Mouse (Mus musculus): ENCODE results near the gene Iah1.

The Iah1 gene

GRCm38 (mm10) chr12:21318143-21318895 is 2.1 kb downstream of the Iah1 start:
- no peak for DNase-seq (ENCODE audit: low spot score)

DNA sequence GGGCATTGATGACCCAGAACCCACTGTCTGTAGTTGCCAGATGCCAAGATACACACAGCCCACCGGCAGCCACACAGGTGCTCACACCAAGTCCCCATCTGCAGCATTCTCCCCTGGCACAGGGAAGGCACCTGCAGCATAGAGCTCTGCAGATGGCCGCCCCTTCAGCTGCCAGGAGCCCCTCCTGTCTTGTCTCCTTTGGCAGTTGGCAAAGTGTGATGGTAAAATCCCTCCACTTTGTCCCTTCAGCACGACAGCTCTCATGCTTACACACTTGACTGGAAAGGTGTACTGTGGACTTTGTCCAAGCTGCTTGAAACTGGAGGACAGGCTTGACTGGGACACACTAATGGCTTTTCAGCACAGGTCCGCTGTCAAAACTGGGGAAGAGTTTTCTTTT is 4.1 kb downstream of the Iah1 start:
- no peak for DNase-seq (ENCODE audit: low spot score)

DNA sequence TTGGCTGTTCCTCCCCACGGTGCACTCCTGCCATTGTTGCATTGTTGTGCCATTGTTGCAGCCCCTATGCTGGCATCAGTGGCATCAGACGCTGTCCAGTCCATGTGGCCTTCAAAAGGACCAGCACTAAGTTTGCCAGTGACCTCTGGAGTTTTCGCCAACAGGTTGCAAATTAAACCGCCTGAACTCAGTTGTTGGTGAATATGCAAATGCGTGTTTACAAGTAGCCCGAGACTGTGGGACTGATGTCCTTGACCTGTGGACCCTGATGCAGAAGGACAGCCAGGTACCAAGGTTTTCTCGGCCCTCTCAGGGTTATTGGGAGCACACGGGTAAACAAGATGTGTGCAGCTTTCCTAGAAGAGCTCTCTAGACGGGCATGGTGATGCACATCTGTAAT is 5.0 kb downstream of the Iah1 start:
- DNase-seq (ENCODE audit: low spot score) = no peak

DNA sequence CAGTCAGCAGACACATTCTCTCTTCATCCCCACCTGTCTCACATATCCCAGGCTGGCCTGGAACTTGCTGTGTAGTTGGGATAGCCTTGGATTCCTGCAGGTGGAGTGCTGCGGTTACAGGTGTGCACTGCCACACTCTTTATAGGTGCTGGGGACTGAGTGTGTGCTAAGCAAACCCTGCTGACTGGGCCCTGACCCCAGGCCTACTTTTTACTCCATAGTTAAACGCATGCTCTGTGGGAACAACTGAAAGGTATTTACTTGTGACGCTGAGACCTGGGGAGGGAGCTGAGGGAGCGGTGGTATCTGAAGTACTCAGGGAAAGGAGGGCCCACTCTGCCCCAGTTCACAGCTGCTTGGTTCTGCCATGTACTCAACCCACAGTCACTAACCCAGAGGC is 6.1 kb downstream of the Iah1 start:
- DNase-seq (ENCODE audit: low spot score) = no peak

- DNase-seq (ENCODE audit: low spot score) = no peak
Measured at GRCm38 (mm10) chr12:21322856-21323255, 6.7 kb downstream of the Iah1 start.

DNA sequence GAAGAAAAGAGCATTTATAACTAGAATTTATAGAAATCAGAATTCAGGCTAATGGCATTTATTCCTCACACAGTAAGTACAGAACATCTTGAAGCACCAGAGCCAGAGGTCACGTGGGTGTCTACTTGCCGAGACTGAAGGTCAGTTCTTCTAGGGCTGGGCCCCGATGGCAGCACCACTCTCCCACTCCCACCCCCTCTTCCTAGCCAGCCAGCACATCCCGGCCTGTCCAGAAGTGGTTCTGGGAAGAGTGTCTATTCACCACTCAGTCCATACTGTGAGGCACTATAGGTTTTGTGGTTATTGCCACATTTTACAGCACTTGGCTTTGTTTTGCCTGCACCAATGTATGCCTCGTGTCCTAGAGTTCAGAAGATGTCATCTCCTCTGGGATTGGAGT is 7.9 kb downstream of the Iah1 start:
- no peak for DNase-seq (ENCODE audit: low spot score)

- DNase-seq (ENCODE audit: low spot score) = no peak
Measured at GRCm38 (mm10) chr12:21325266-21325665, 9.1 kb downstream of the Iah1 start.

- no peak for DNase-seq (ENCODE audit: low spot score)
Measured at GRCm38 (mm10) chr12:21326325-21326724, 10.1 kb downstream of the Iah1 start.

- DNase-seq (ENCODE audit: low spot score) = no peak
Measured at GRCm38 (mm10) chr12:21329661-21330400, 13.6 kb downstream of the Iah1 start.

- no peak for DNase-seq (ENCODE audit: low spot score)
Measured at GRCm38 (mm10) chr12:21330961-21331576, 14.9 kb downstream of the Iah1 start.

DNA sequence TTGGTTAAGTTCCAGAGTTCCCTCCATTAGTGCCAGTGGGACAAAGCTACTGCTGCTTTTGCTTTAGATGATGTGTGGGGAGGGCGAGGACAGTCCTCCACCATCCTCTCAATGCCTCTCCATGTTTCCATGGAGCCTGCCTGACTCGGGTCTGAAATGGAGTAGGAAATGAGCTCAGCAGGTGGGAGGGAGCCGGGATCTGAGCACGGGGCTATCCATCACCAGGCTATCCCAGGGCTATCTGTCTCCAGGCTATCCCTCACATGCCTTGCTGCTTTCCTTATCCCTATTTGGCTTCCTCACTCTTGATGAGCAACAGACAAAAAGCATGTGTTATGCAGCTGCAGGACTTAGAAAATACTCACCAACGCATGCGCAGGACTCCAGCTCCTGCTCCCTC is 15.5 kb downstream of the Iah1 start:
- DNase-seq (ENCODE audit: low spot score) = no peak

DNA sequence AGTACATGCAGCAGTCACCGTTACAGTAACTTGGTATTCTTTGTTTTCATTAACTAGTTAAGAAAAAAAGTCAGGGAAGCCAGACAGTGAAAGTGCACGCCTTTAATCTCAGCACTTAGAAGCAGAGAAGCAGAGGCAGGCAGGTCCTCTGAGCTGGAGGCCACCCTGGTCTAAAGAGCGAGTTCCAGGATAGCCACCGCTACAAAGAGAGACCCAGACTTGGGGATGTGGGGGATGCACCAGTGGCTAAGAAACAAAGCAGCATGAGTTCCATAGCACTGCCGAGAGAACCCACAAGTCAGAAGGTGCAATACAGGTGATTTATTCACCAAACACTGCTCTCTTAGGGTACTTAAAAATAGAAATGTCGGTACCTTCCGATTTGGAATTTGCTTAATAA is 16.8 kb downstream of the Iah1 start:
- no peak for DNase-seq (ENCODE audit: low spot score)

- DNase-seq (ENCODE audit: low spot score) = no peak
Measured at GRCm38 (mm10) chr12:21333766-21334165, 17.6 kb downstream of the Iah1 start.

GRCm38 (mm10) chr12:21335869-21336268 is 19.7 kb downstream of the Iah1 start:
- peak; percentile 66 for DNase-seq (ENCODE audit: low spot score)

GRCm38 (mm10) chr12:21337171-21337570 is 21.0 kb downstream of the Iah1 start:
- DNase-seq (ENCODE audit: low spot score) = no peak

GRCm38 (mm10) chr12:21340674-21341073 is 24.5 kb downstream of the Iah1 start:
- DNase-seq (ENCODE audit: low spot score) = no peak

GRCm38 (mm10) chr12:21346972-21347371 is 30.8 kb downstream of the Iah1 start:
- no peak for DNase-seq (ENCODE audit: low spot score)

- no peak for DNase-seq (ENCODE audit: low spot score)
Measured at GRCm38 (mm10) chr12:21350113-21350876, 34.1 kb downstream of the Iah1 start.

- DNase-seq (ENCODE audit: low spot score) = no peak
Measured at GRCm38 (mm10) chr12:21353681-21354080, 37.5 kb downstream of the Iah1 start.

DNA sequence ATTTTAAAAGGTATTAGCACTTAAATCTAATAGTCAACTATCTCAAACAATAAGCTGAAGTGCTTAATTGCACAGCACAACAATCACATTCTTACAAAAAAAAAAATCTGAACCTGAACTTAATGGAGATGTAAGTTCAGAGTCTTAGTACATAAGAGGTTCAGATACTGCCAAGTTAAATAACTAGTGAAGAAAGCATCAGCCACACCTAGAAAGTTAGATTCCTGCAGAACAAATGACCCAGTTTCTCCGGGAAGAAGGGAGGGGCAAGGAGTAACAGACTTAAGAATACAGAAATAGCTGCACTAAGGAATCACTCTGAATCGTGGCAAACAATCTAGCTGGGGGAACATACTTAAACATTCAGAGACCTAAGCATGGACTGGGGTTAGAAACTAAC is 46.5 kb downstream of the Iah1 start:
- DNase-seq (ENCODE audit: low spot score) = no peak

DNA sequence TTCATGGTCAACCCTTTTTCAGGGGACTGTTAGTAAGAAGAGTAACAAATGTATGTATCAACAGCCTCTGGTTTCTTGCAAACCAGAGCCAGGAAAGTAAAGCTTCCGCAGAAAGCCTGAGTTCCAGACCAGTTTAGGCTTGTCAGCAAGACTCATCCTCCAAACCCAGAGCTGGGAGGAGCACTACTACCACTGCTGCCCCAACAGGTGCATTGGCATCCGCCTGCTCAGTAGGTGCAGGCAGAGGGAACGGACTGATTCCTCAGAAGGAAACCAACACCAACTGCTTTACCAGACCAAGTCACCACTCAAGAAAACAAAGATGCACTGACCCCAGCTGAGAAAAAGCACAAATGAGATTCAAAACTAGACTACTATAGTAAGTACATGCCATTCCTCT is 47.0 kb downstream of the Iah1 start:
- DNase-seq (ENCODE audit: low spot score) = no peak

GRCm38 (mm10) chr12:21364624-21365435 is 48.6 kb downstream of the Iah1 start:
- no peak for DNase-seq (ENCODE audit: low spot score)

Measured in layer of hippocampus, adult 9-10 months (tissue).